Mouse (Mus musculus): ENCODE measurements at regions not wholly inside any gene's neighbourhood (a gene's known extent, or its start where the extent isn't known, plus 50 kb on each side); places are given as distances from the start of the nearest gene placed in this dataset.

DNA sequence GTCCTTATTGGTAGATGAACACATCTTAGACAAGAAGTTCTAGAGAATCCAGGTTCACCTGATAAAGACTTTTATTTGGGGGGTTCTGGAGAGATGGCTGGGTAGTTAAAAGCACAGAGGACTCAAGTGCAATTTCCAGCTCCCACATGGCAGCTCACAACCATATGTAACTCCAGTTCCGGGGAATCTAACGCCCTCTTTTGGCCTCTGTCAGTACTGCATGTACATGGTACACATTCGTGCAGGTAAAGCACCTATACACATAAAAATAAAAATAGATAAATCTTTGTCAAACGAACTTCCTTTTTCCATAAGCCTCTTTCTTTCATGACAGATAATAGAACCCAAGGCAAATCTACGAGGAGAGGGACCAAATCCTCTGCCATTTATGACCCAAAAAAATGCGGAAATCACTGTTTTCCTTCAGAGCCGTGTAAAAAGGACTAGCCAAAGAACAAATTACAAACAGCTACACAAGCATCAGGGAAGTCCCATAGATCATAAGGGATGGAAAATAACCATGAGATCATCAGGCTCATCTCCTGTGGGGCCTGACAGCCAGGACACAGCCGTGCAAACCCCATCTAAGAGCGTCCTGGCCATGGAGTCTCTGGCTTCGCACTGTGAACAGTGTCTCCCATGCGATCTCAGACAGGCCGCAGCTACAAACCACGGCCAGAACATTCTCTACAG, 107.4 kb downstream of the Zfp36l1 start:
- TF ChIP-seq CTCF (IDR thresholded peaks at IDR 0.05; ENCODE audit: extremely low read depth, insufficient read depth, low read length), result no peak
- TF ChIP-seq POLR2A (IDR thresholded peaks at IDR 0.05; ENCODE audit: extremely low read depth, insufficient read depth, low read length), result no peak
- H3K4me3 ChIP-seq (ENCODE audit: insufficient read depth, low read length), result no peak overlapping the region
- H3K4me1 ChIP-seq (ENCODE audit: control insufficient read depth, insufficient read depth, low read length), result no peaks in the 10 kb centered on the region
- no peak overlapping the region for H3K27ac ChIP-seq (ENCODE audit: insufficient read depth, low read length)

DNA sequence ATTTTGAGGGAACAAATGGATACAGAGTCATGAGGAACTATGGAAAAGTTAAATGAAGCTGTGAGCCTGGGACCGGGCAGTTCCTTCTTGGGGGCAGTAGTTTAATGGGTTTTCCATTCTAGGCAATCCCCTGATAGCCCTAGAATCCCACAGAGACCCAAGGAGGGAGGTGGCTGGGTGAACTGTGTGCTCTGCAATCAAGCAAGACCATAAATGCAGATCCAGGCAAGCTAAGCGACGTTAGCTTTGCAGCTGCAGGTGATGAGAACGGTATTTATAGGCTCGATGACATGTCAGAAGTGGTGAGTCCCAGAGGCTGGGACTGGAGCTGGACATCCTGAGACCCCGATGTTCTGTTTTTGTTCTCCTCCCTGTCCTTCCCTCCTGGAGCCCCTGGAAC, 108.2 kb downstream of the Zfp36l1 start:
- Histone ChIP-seq H3K27ac (ENCODE audit: insufficient read depth, low read length) (no peak overlapping the region), H3K4me1 (ENCODE audit: control insufficient read depth, insufficient read depth, low read length) (no peaks in the 10 kb centered on the region), H3K4me3 (ENCODE audit: insufficient read depth, low read length) (no peak overlapping the region)
- TF ChIP-seq POLR2A (IDR thresholded peaks at IDR 0.05; ENCODE audit: extremely low read depth, insufficient read depth, low read length), result no peak
- no peak for TF ChIP-seq CTCF (IDR thresholded peaks at IDR 0.05; ENCODE audit: extremely low read depth, insufficient read depth, low read length)

- Histone ChIP-seq H3K27ac (ENCODE audit: insufficient read depth, low read length) (no peak overlapping the region), H3K4me1 (ENCODE audit: control insufficient read depth, insufficient read depth, low read length) (no peaks in the 10 kb centered on the region), H3K4me3 (ENCODE audit: insufficient read depth, low read length) (no peak overlapping the region)
- TF ChIP-seq CTCF (IDR thresholded peaks at IDR 0.05; ENCODE audit: extremely low read depth, insufficient read depth, low read length) (no peak), POLR2A (IDR thresholded peaks at IDR 0.05; ENCODE audit: extremely low read depth, insufficient read depth, low read length) (no peak)
These were observed 109.3 kb downstream of the Zfp36l1 start for GRCm38 (mm10) chr12:80003486-80003885.

DNA sequence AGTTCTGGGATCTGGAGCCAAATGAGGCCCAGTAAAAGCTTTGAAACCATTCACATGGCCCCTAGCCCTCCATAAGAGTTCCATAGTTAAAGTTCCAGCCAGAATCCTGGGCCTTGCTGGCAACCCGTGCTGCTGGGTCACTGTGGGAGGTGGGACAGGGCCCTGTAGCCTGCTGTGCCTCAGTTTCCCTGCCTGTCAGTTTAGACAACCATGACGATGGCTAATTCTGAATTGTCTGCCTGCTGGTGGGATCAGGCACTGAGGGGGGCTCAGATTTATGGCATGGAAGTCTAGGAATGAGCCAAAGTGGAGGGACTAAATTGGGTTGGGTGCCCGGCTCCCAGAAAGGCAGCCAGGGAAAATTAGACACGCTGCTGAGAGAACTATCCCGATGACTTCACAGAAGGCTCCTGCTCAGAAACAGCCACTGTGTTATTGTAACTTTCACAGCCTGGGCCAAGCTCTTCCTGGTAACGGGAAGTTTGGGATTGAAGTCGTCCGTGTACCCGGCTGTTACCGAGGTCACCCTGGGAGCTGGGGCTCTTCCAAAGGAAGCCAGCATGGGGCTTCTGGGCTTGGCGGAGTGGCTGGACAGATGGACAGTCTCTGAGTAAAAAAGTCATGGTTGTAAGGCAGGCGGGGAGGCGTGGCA, 110.2 kb downstream of the Zfp36l1 start:
- TF ChIP-seq POLR2A (IDR thresholded peaks at IDR 0.05; ENCODE audit: extremely low read depth, insufficient read depth, low read length) (no peak), CTCF (IDR thresholded peaks at IDR 0.05; ENCODE audit: extremely low read depth, insufficient read depth, low read length) (no peak)
- peak overlapping the region; percentile 21; the same call in 1 of the 2 replicates for H3K27ac ChIP-seq (ENCODE audit: insufficient read depth, low read length)
- no peaks in the 10 kb centered on the region for H3K4me1 ChIP-seq (ENCODE audit: control insufficient read depth, insufficient read depth, low read length)

GRCm38 (mm10) chr12:80001794-80002193, 111.0 kb downstream of the Zfp36l1 start:
- H3K4me3 ChIP-seq (ENCODE audit: insufficient read depth, low read length), result no peak overlapping the region
- H3K27ac ChIP-seq (ENCODE audit: insufficient read depth, low read length), result no peak overlapping the region
- TF ChIP-seq CTCF (IDR thresholded peaks at IDR 0.05; ENCODE audit: extremely low read depth, insufficient read depth, low read length), result no peak
- TF ChIP-seq POLR2A (IDR thresholded peaks at IDR 0.05; ENCODE audit: extremely low read depth, insufficient read depth, low read length), result no peak
- no peaks in the 10 kb centered on the region for H3K4me1 ChIP-seq (ENCODE audit: control insufficient read depth, insufficient read depth, low read length)

More for the DNA sequence above, 110.2 kb downstream of the Zfp36l1 start:
- H3K4me3 ChIP-seq (ENCODE audit: insufficient read depth, low read length), result no peak overlapping the region

- no peak for TF ChIP-seq POLR2A (IDR thresholded peaks at IDR 0.05; ENCODE audit: extremely low read depth, insufficient read depth, low read length)
- no peak for TF ChIP-seq CTCF (IDR thresholded peaks at IDR 0.05; ENCODE audit: extremely low read depth, insufficient read depth, low read length)
- no peak overlapping the region for H3K27ac ChIP-seq (ENCODE audit: insufficient read depth, low read length)
- H3K4me3 ChIP-seq (ENCODE audit: insufficient read depth, low read length), result no peak overlapping the region
- H3K4me1 ChIP-seq (ENCODE audit: control insufficient read depth, insufficient read depth, low read length), result no peaks in the 10 kb centered on the region; the same call in 1 of the 2 replicates
These were observed 112.9 kb downstream of the Zfp36l1 start for GRCm38 (mm10) chr12:79999868-80000370.

DNA sequence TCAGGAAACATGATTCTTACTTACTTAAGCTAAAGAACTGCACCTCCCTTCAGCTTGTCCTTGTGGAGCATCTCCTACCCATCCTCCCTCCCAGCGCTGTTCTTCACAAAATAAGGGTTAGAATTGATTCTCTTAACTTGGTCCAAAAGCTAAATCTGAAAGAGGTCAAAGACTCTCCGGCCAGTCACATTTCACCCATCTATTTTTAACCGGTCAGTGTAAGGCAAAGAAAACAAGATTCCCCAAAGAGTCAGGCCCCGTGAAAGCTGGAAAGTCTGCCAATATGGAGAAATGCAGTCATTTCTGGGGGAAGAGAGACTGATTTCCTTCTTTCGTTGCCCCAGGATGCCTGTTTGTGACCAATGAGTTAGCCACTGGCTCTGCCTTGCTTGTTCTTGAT, 114.0 kb downstream of the Zfp36l1 start:
- TF ChIP-seq POLR2A (IDR thresholded peaks at IDR 0.05; ENCODE audit: extremely low read depth, insufficient read depth, low read length) (no peak), CTCF (IDR thresholded peaks at IDR 0.05; ENCODE audit: extremely low read depth, insufficient read depth, low read length) (no peak)
- no peak overlapping the region for H3K27ac ChIP-seq (ENCODE audit: insufficient read depth, low read length)
- no peaks in the 10 kb centered on the region; the same call in 1 of the 2 replicates for H3K4me1 ChIP-seq (ENCODE audit: control insufficient read depth, insufficient read depth, low read length)
- H3K4me3 ChIP-seq (ENCODE audit: insufficient read depth, low read length), result no peak overlapping the region

GRCm38 (mm10) chr12:79998339-79998738, 114.5 kb downstream of the Zfp36l1 start:
- Histone ChIP-seq H3K27ac (ENCODE audit: insufficient read depth, low read length) (no peak overlapping the region), H3K4me3 (ENCODE audit: insufficient read depth, low read length) (no peak overlapping the region), H3K4me1 (ENCODE audit: control insufficient read depth, insufficient read depth, low read length) (no peaks in the 10 kb centered on the region; the same call in 1 of the 2 replicates)
- no peak for TF ChIP-seq POLR2A (IDR thresholded peaks at IDR 0.05; ENCODE audit: extremely low read depth, insufficient read depth, low read length)
- no peak for TF ChIP-seq CTCF (IDR thresholded peaks at IDR 0.05; ENCODE audit: extremely low read depth, insufficient read depth, low read length)

GRCm38 (mm10) chr12:79997201-79997600, 115.6 kb downstream of the Zfp36l1 start:
- Histone ChIP-seq H3K4me1 (ENCODE audit: control insufficient read depth, insufficient read depth, low read length) (no peaks in the 10 kb centered on the region; the same call in 1 of the 2 replicates), H3K4me3 (ENCODE audit: insufficient read depth, low read length) (no peak overlapping the region), H3K27ac (ENCODE audit: insufficient read depth, low read length) (no peak overlapping the region)
- TF ChIP-seq POLR2A (IDR thresholded peaks at IDR 0.05; ENCODE audit: extremely low read depth, insufficient read depth, low read length), result no peak
- no peak for TF ChIP-seq CTCF (IDR thresholded peaks at IDR 0.05; ENCODE audit: extremely low read depth, insufficient read depth, low read length)
